Mouse (Mus musculus) gonadal fat pad, adult 2 months (tissue): ENCODE results near the gene Olfr307. TPM values are rescaled to one million over a fixed set of nuclear protein-coding genes. Genes with fewer than 3 reads are reported as not detected.
"Not testable (repeated sequence)": the region's sequence is repeated elsewhere in the genome, so short reads cannot be mapped to it uniquely, and the experiment has no call there.

Source experiments
- DNase-seq: peaks from one replicate; pipeline ENCODE4 v3.0.0-alpha.2; 2012; ENCODE audit warnings: low read depth
- polyA plus RNA-seq: library from polyadenylated mRNA; depleted of rRNA; stranded (reverse); fragments of >200 nt; gene quantifications from 2 replicates; pipeline ENCODE4 v1.2.3, GENCODE M21; 2012; rRNA removed

Gene Olfr307
- polyA plus RNA-seq: not detected in 2 replicates

DNA sequence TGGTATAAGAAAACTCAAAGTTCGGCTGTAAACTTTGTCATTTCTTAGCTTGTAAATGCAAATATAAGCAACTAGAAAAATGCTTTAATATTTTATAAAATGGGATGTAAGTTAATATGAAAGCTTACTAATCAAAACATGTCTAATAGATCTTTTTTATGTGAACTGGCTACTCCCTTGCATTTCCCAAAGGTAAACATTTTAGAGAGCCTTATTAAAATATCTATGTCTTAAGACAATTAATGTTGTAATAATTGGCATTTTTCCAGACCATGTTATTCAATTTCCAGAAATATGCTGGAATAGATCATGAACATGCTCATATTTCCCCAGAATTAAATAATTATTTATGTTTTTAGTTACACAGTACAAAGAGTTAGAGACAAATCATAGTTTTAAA lies at the start of gene Olfr307:
Gene Olfr307, minus strand, starts transcription at position 101 of the 400 bp plus-strand sequence.
- DNase-seq: no peak

DNA sequence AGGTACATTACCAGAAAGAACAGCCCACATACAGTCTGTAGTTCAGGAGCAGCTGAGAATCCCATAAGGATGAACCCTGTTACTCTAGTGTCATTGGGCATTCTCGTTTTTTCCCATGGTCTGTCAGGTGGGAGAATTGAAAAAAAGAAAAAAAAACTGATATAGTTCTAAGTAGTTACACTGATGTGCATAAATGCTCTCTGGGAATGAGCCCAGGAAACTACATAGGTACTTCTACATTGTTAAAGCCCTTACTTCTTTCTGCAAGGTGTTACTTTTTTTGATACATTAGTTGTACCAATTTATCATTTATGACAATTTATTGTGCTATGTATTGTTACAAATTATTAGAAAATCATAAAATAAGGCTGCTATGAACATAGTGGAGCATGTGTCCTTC lies 49.2 kb upstream of the Olfr307 start, which contains the start of gene Olfr304:
Gene Olfr304, minus strand, starts transcription at position 101 of the 400 bp plus-strand sequence.
- no peak for DNase-seq

DNA sequence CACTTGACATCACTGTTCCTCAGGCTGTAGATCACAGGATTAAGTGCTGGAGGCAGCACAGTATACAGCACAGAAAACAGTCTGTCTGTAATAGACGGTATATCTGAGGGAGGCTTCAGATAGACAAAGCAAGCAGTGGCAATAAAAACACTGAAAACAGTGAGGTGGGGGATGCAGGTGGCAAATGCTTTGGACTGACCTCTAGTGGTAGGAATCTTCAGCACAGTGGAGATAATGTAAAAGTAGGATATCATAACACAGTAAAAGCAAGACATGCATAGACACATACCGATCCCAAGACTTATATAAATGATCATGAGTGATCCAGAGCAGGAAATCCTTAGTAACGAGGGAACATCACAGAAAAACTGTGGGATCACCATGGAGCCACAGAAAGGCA lies 48.4 kb upstream of the Olfr307 start:
- no peak for DNase-seq

- DNase-seq: no peak
These were observed 29.4 kb upstream of the Olfr307 start, which contains the start of gene Olfr305 for GRCm38 (mm10) chr7:86366828-86367227. TSS of gene Olfr305 (minus strand) at chr7:86366928.

- not testable (repeated sequence) for DNase-seq
These were observed 8.9 kb upstream of the Olfr307 start for GRCm38 (mm10) chr7:86346296-86346695.

DNA sequence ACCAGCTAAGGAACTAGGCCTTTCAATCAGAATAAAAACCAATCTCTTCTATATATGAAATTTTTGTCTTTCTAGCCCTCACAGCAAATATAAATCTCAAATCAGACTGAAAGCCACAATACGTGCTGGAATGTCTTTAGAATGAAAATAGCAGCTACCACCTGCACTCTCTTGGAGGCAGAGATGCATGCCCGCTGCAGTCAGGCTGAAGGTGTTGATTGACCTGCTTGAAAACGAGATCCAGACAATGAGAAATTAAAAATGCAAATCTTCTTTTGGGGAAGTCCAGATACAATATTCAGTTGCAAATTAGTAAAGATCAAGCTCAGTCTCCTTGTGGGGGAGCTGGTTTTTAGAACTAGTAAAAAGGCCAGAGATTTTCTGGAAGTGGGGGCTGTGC lies 6.9 kb upstream of the Olfr307 start:
- DNase-seq: no peak

DNA sequence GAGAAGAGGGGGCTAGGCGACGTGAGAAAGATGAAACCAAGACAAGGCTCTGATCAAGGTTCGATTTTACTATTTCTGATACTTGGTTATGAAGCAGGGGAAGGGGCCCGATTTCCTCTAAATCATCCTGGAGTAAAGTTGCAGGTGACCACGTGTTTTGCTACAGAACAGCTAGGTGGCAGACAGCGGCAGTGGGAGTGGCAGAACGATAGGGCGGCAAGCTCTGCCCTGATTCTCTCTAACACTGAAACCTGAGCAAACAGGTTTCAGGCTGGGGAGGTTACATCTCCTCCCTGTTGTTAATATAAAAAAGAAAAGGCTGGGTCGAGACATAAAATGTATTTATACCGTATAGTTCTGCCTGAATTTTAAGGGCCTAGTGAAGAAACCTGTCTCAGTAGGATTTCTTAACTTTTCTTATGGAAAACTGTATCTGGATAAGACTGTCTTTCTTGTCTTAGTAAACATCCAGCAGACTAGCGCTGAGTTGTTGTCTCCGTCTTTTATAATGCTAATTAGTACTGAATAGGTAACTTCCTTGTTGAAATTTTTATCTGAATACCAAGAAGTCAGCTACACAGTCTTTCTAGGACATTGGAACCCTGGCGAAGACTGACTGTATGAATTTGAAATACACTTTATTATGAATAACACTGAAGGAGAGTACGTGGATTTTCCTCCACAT lies 5.6 kb upstream of the Olfr307 start:
- no peak for DNase-seq

- DNase-seq: no peak
These were observed 11.9 kb downstream of the Olfr307 start, which contains the start of gene Olfr308 for GRCm38 (mm10) chr7:86325530-86325929. TSS of gene Olfr308 (minus strand) at chr7:86325630.

- no peak for DNase-seq
These were observed 16.1 kb downstream of the Olfr307 start for GRCm38 (mm10) chr7:86321323-86321722.

- DNase-seq: no peak
These were observed 23.8 kb downstream of the Olfr307 start, which contains the start of gene Olfr309 for GRCm38 (mm10) chr7:86313608-86314007. TSS of gene Olfr309 (minus strand) at chr7:86313708.

Other genes starting within 250 kb of the Olfr307 start
- not detected in 2 replicates for gene Vmn2r75, start 165.8 kb downstream of the Olfr307 start, polyA plus RNA-seq
- gene Vmn2r76, start 91.3 kb downstream of the Olfr307 start, polyA plus RNA-seq: not detected in 2 replicates
- gene Olfr310, start 60.4 kb downstream of the Olfr307 start, polyA plus RNA-seq: not detected in 2 replicates
- gene Olfr309, start 23.9 kb downstream of the Olfr307 start, polyA plus RNA-seq: not detected in 2 replicates
- gene Olfr308, start 12.0 kb downstream of the Olfr307 start, polyA plus RNA-seq: not detected in 2 replicates
- gene Olfr305, start 29.3 kb upstream of the Olfr307 start, polyA plus RNA-seq: not detected in 2 replicates
- not detected in 2 replicates for gene Olfr304, start 49.1 kb upstream of the Olfr307 start, polyA plus RNA-seq
- not detected in 2 replicates for gene Olfr303, start 60.2 kb upstream of the Olfr307 start, polyA plus RNA-seq
- gene Olfr301, start 66.3 kb upstream of the Olfr307 start, polyA plus RNA-seq: not detected in 2 replicates
- gene Olfr299, start 122.3 kb upstream of the Olfr307 start, polyA plus RNA-seq: not detected in 2 replicates
- gene Olfr298, start 154.9 kb upstream of the Olfr307 start, polyA plus RNA-seq: not detected in 2 replicates
- not detected in 2 replicates for gene Olfr297, start 182.4 kb upstream of the Olfr307 start, polyA plus RNA-seq
- gene Olfr295, start 246.3 kb upstream of the Olfr307 start, polyA plus RNA-seq: not detected in 2 replicates